Mouse (Mus musculus): ENCODE measurements at regions not wholly inside any gene's neighbourhood (a gene's known extent, or its start where the extent isn't known, plus 50 kb on each side); places are given as distances from the start of the nearest gene placed in this dataset.

DNA sequence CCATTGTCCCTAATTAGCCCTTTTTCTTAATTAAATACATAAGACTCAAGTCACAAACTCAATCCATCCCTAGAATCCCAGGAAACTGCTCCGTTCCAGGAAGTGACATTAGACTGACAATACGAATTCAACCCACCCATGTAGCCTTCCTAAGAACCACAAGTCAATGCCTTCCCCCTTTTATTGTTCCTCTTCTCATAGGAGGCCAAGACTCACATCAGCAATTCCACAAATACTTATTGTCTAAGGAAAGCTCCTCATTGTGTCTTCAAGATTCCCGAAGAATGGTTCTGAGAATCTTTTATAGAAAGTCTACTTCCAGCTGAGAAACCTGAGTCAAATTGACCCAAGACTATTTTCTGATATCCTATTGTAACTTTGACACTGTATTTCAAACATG lies 147.3 kb downstream of the Dmac1 start:
- DNase-seq (ENCODE audit: low read depth in 2 of 2, low spot score in 2 of 2) = no peak

DNA sequence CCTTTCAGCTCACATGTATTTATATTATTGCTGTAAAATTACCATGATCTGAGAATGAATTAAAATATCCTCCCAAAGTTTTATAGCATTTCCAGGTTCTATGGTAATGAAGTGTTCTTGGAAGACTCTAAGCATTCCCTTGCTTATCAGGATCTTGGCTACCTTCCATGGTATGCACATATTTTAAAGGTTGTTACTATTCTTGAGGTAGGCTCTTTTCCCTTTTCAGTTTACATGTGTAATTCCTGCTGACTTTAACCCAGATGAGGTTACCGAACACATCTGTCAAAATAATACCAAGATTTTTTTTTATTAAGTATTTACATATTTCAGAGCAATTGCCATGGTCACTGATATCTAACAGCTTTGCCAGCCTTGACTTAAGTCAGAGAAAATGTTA lies 162.2 kb downstream of the Dmac1 start:
- DNase-seq (ENCODE audit: low read depth in 2 of 2, low spot score in 2 of 2) = no peak

DNA sequence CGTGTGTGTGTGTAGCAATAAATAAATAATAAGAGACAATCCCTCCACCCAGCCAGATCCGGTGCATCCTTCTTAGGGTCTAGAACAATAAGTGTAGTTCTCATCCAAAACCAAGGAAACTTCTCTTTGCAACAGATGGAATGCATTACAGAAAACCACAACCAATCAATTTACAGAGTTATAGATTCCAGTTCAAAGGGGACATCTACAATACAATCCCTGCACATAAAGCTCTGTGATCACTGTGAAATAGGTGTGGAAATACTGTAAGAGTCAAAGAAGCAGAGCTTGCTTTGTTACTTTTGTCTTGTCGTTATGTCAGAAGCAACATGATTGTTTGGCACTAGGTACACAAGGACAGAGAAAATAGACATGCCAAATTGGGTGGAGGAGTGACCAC lies 162.8 kb downstream of the Dmac1 start:
- DNase-seq (ENCODE audit: low read depth in 2 of 2, low spot score in 2 of 2) = no peak

DNA sequence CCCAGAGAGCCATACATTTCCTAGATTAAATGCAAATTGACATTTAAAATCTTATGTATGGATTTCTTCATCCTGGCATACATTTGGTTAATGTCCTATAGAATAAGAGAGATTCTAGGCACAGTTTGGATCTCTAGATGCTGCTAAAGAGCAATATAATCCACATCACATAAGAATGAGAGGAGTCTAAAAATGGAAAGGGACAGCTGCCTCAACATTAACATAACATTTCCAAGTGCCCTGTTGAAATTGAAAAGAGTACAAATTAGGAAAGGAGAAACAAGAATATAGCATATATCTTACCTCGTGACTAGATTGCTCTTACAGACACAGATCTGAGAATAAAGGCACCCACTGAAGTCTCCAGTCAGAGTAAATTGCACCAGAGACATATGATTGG lies 212.3 kb downstream of the Dmac1 start:
- DNase-seq (ENCODE audit: low read depth in 2 of 2, low spot score in 2 of 2) = no peak

DNA sequence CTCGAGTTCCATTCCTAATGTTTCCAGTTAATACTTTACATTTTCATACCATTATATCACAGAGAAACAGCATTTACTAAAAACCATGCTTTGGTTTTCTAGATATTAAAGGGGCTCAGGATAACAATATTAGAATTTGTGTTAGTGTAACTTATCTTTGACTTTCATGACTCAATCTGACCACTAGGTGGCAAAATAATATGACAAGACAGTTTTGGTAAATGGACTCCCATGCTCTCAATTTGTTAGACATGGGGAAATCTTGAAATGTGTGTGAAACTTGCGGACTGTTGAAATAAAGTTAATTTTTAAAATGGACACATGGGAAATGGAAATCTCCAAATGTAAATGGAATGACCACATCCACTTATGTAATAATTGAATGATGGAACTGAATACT lies 214.8 kb downstream of the Dmac1 start:
- DNase-seq (ENCODE audit: low read depth in 2 of 2, low spot score in 2 of 2) = peak in 1 of 2 experiments; percentile 3

DNA sequence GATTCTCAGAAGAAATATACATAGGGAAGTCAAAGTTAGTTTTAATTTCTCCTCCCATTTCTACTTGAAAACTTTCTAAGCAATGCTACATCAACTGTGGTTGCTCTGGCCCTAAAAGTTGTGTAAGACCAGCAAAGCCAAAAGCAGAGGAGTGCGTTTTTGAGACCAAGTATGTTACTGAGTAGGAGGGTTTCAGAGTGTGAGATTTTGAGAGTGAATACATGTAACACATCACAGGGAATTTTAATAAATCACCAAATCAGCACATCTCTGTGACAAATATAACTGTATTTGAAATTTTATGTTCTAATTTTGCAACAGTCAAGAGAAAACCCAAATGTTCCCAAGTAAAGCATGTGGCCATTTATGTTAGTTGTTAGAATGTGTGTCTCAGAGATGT lies 234.6 kb downstream of the Dmac1 start:
- DNase-seq (ENCODE audit: low read depth in 2 of 2, low spot score in 2 of 2) = no peak

DNA sequence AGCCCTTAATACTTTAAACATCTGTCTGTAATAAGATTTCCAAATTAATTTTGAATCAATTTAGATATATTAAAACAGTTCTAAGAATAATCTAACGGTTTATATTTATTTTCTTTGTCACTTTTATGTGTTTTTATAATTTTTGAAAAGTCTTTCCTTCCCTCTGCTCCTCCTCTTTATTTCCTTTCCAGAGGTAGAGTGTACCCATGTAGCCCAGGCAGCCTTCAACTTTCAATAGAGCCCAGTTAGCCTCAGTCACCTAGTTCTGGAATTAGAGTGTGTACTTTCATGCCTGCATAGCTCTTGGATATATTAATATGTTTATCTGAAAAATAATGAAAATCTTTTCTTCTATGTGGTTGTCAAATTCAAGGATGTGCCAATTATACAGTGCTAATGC lies 235.5 kb downstream of the Dmac1 start:
- DNase-seq (ENCODE audit: low read depth in 2 of 2, low spot score in 2 of 2) = no peak

DNA sequence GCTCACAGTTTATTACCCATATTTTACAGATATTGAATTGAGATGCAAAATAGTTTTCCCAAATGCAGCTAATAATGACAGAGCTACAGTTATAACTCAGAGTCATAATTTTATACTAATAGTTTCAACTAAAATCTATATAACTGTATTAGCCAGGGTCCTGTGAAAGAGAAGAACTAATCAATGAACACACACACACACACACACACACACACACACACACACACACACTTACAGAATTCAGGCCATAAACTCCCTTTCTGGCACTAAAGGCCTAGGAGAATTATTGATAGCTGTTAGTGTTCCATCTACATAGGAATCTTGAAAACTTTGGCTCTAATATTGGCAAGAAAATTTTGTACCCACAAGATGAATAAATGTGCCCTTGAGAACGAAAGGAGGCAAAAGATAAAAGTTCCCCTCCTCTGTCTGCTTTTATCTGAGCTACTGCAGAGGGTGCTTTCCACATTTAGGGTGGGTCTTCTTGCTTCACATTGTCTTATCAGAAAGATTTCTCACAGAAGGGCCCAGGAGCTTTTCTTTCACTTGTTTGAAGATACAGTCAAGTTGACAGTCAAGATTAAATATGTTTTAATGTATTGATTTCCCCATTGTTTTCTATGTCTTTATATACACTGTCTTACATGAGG lies 236.1 kb downstream of the Dmac1 start:
- DNase-seq (ENCODE audit: low read depth in 2 of 2, low spot score in 2 of 2) = peak in 1 of 2 experiments; percentile 2

All from CD8-positive naive resting alpha-beta T cell, adult 2 months (primary cell).